Mouse (Mus musculus) hindbrain, embryonic 14.5 days (tissue): Measurements from ENCODE around the gene Eif2b3. TPM values are rescaled to one million over a fixed set of nuclear protein-coding genes. Genes with fewer than 3 reads are reported as not detected.
A peak's percentile ranks its signal among the peaks of the same experiment; 100 is the strongest.

Source experiments
- ATAC-seq: fragments of 200-750 bp; cut with Nextera tagmentation; 2 replicates; pipeline ENCODE4 v1.8.0; 2017; ENCODE audit warnings: moderate number of reproducible peaks, mild to moderate bottlenecking, moderate TSS enrichment, moderate library complexity; ENCODE audit not compliant: low FRiP score
- DNase-seq: peaks from one replicate; pipeline ENCODE4 v3.0.0-alpha.2; 2015; ENCODE audit warnings: low spot score
- H3K27ac ChIP-seq: fragments of 300-500 bp; sonication (generic); 2 replicates; pipeline ENCODE4 v1.5.1; 2014; ENCODE audit warnings: mild to moderate bottlenecking, moderate library complexity
- H3K27me3 ChIP-seq: fragments of 300-500 bp; sonication (generic); 2 replicates; pipeline ENCODE4 v1.6.1; 2014; ENCODE audit warnings: mild to moderate bottlenecking, low read length, mixed read lengths; ENCODE audit not compliant: control insufficient read depth, insufficient read depth
- H3K36me3 ChIP-seq: fragments of 300-500 bp; sonication (generic); replicated peaks from 2 replicates; pipeline ENCODE4 v1.6.1; 2014; ENCODE audit not compliant: control insufficient read depth, insufficient read depth
- H3K4me1 ChIP-seq: fragments of 300-500 bp; sonication (generic); replicated peaks from 2 replicates; pipeline ENCODE4 v1.6.1; 2014; ENCODE audit warnings: antibody characterized with exemption, low read length, mixed read lengths; ENCODE audit not compliant: control insufficient read depth, insufficient read depth
- H3K4me2 ChIP-seq: fragments of 300-500 bp; sonication (generic); replicated peaks from 2 replicates; pipeline ENCODE4 v1.6.1; 2014; ENCODE audit warnings: mild to moderate bottlenecking, moderate library complexity
- H3K4me3 ChIP-seq: fragments of 300-500 bp; sonication (generic); replicated peaks from 2 replicates; pipeline ENCODE4 v1.5.1; 2014; ENCODE audit warnings: mild to moderate bottlenecking, low read length
- H3K9ac ChIP-seq: fragments of 300-500 bp; sonication (generic); 2 replicates; pipeline ENCODE4 v1.6.1; 2014
- H3K9me3 ChIP-seq: fragments of 300-500 bp; sonication (generic); 2 replicates; pipeline ENCODE4 v1.6.1; 2016; ENCODE audit warnings: low read length; ENCODE audit not compliant: control insufficient read depth
- WGBS: fragments of 180-500 bp; shearing (Covaris S2); extraction: QIAGEN DNeasy Blood & Tissue Kit; methylation state at CpG from one replicate; pipeline ENCODE4 v1.1.7; 2014; 5-methylcytosine and 5-hydroxymethylcytosine counted together
- polyA plus RNA-seq: library from polyadenylated mRNA; unstranded; fragments of >200 nt; fragmentation: Nextera tagmentation; extraction: Ambion mirVana; gene quantifications from 2 replicates; pipeline ENCODE4 v1.2.1, GENCODE M21; 2014

The Eif2b3 gene
- polyA plus RNA-seq, 1 experiment from 2014 or later: 48.6 TPM

- ATAC-seq: no peak
- H3K27ac ChIP-seq: no peak overlapping the region
- no peaks in the 10 kb centered on the region for H3K9me3 ChIP-seq
- H3K36me3 ChIP-seq: peaks cover 37% of the 10 kb centered on the region
- H3K9ac ChIP-seq: no peak overlapping the region
- H3K4me3 ChIP-seq: no peak overlapping the region
- no peaks in the 10 kb centered on the region for H3K27me3 ChIP-seq
- 49% methylated on average over 6 of the region's 6 CpGs for WGBS
- DNase-seq: no peak
- H3K4me1 ChIP-seq: peaks cover 19% of the 10 kb centered on the region
- H3K4me2 ChIP-seq: peak overlapping the region; percentile 85; the same call in 1 of the 2 replicates
These were observed 112.0 kb downstream of the Eif2b3 start for GRCm38 (mm10) chr4:117131198-117131597.

- ATAC-seq (no peak), DNase-seq (no peak)
- peaks cover 19% of the 10 kb centered on the region for H3K4me1 ChIP-seq
- peak overlapping the region; percentile 89 for H3K4me3 ChIP-seq
- H3K36me3 ChIP-seq: peaks cover 37% of the 10 kb centered on the region
- H3K27ac ChIP-seq: 0 out of 2 replicates have a peak overlapping the region, but pooled peaks have one; percentile 0
- H3K9ac ChIP-seq: peak overlapping the region; percentile 87
- H3K27me3 ChIP-seq: no peaks in the 10 kb centered on the region
- no peaks in the 10 kb centered on the region for H3K9me3 ChIP-seq
- WGBS: 5% methylated on average over 7 of the region's 7 CpGs
- H3K4me2 ChIP-seq: peak overlapping the region; percentile 85
These were observed 112.9 kb downstream of the Eif2b3 start for GRCm38 (mm10) chr4:117131890-117132793.

- no peaks in the 10 kb centered on the region for H3K9me3 ChIP-seq
- H3K9ac ChIP-seq: peak overlapping the region; percentile 87
- DNase-seq: no peak
- H3K4me2 ChIP-seq: peak overlapping the region; percentile 85
- H3K4me3 ChIP-seq: peak overlapping the region; percentile 89
- WGBS: 4% methylated on average over 11 of the region's 11 CpGs
- no peak for ATAC-seq
- peaks cover 35% of the 10 kb centered on the region for H3K36me3 ChIP-seq
- peaks cover 19% of the 10 kb centered on the region for H3K4me1 ChIP-seq
- no peaks in the 10 kb centered on the region for H3K27me3 ChIP-seq
- H3K27ac ChIP-seq: no peak overlapping the region
These were observed 113.6 kb downstream of the Eif2b3 start for GRCm38 (mm10) chr4:117132794-117133143.

GRCm38 (mm10) chr4:117133366-117133796, 114.2 kb downstream of the Eif2b3 start:
- peak overlapping the region; percentile 76 for H3K27ac ChIP-seq

GRCm38 (mm10) chr4:117133817-117134600, 114.8 kb downstream of the Eif2b3 start, which contains the start of gene Plk3:
Gene Plk3 (minus strand): TSS chr4:117133963.
- Histone ChIP-seq H3K27me3 (no peaks in the 10 kb centered on the region), H3K27ac (peak within 1 kb of the TSS; percentile 76), H3K4me3 (peak within 1 kb of the TSS; percentile 89), H3K9me3 (no peaks in the 10 kb centered on the region), H3K36me3 (peaks cover 22% of the 10 kb centered on the region), H3K4me2 (peak within 1 kb of the TSS; percentile 85), H3K9ac (peak within 1 kb of the TSS; percentile 87), H3K4me1 (peaks cover 19% of the 10 kb centered on the region)
- DNase-seq (peak; percentile 98), ATAC-seq (peak; percentile 90)
- 2% methylated on average over 43 of the region's 48 CpGs for WGBS

More at GRCm38 (mm10) chr4:117133366-117133796, 114.2 kb downstream of the Eif2b3 start:
- H3K27me3 ChIP-seq: no peaks in the 10 kb centered on the region
- peak overlapping the region; percentile 85 for H3K4me2 ChIP-seq
- H3K4me1 ChIP-seq: peaks cover 19% of the 10 kb centered on the region
- ATAC-seq: peak; percentile 49
- peak overlapping the region; percentile 89 for H3K4me3 ChIP-seq
- DNase-seq: peak; percentile 54
- H3K9me3 ChIP-seq: no peaks in the 10 kb centered on the region
- H3K36me3 ChIP-seq: peaks cover 29% of the 10 kb centered on the region
- peak overlapping the region; percentile 87 for H3K9ac ChIP-seq
- under 1% methylated on average over 40 of the region's 42 CpGs for WGBS

- 46% methylated on average over 2 of the region's 2 CpGs for WGBS
- no peak overlapping the region for H3K27ac ChIP-seq
- H3K9ac ChIP-seq: peak overlapping the region; percentile 50; the same call in 1 of the 2 replicates
- DNase-seq (no peak), ATAC-seq (no peak)
- H3K4me3 ChIP-seq: no peak overlapping the region
- H3K27me3 ChIP-seq: no peaks in the 10 kb centered on the region
- H3K36me3 ChIP-seq: peaks cover 16% of the 10 kb centered on the region
- H3K4me2 ChIP-seq: peak overlapping the region; percentile 85
- H3K9me3 ChIP-seq: no peaks in the 10 kb centered on the region
- peaks cover 19% of the 10 kb centered on the region for H3K4me1 ChIP-seq
These were observed 115.4 kb downstream of the Eif2b3 start for GRCm38 (mm10) chr4:117134601-117134995.

GRCm38 (mm10) chr4:117136034-117136433, 116.8 kb downstream of the Eif2b3 start:
- peaks cover 19% of the 10 kb centered on the region for H3K4me1 ChIP-seq
- peaks cover 2% of the 10 kb centered on the region; the same call in 1 of the 2 replicates for H3K36me3 ChIP-seq
- no peak overlapping the region for H3K4me2 ChIP-seq
- no peak overlapping the region for H3K4me3 ChIP-seq
- ATAC-seq (no peak), DNase-seq (no peak)
- WGBS: 19% methylated on average over 8 of the region's 8 CpGs
- H3K9me3 ChIP-seq: no peaks in the 10 kb centered on the region
- no peak overlapping the region for H3K9ac ChIP-seq
- no peak overlapping the region for H3K27ac ChIP-seq
- H3K27me3 ChIP-seq: no peaks in the 10 kb centered on the region
